Mouse (Mus musculus) adrenal gland, postnatal 14 days (tissue): ENCODE measurements around the gene Ppfia1. TPM values are rescaled to one million over a fixed set of nuclear protein-coding genes. Genes with fewer than 3 reads are reported as not detected.

ENCODE experiments used
- DNase-seq: peaks from one replicate; pipeline ENCODE4 v3.0.0; 2021; ENCODE audit warnings: mixed read lengths
- long read RNA-seq, 2 experiments: library from polyadenylated mRNA; stranded (forward); transcript quantifications; one replicate each; pipeline ENCODE4 v2.0.0; 2021
- total RNA-seq: library from RNA; stranded (reverse); gene quantifications from 2 replicates; pipeline ENCODE4 v1.2.3, GENCODE M21; 2021

The Ppfia1 gene
- 50.9 and 56.3 TPM in 2 replicates for total RNA-seq
- long read RNA-seq, experiment 1, partial matches to known transcripts, result 3 of 49 reads
- long read RNA-seq, experiment 1, other reads (novel, unspliced or antisense), result 46 of 49 reads
- long read RNA-seq, experiment 2, full-length matches to known transcripts, result 1 of 39 reads
- long read RNA-seq, experiment 2, partial matches to known transcripts, result 2 of 39 reads
- long read RNA-seq, experiment 2, other reads (novel, unspliced or antisense), result 36 of 39 reads

DNA sequence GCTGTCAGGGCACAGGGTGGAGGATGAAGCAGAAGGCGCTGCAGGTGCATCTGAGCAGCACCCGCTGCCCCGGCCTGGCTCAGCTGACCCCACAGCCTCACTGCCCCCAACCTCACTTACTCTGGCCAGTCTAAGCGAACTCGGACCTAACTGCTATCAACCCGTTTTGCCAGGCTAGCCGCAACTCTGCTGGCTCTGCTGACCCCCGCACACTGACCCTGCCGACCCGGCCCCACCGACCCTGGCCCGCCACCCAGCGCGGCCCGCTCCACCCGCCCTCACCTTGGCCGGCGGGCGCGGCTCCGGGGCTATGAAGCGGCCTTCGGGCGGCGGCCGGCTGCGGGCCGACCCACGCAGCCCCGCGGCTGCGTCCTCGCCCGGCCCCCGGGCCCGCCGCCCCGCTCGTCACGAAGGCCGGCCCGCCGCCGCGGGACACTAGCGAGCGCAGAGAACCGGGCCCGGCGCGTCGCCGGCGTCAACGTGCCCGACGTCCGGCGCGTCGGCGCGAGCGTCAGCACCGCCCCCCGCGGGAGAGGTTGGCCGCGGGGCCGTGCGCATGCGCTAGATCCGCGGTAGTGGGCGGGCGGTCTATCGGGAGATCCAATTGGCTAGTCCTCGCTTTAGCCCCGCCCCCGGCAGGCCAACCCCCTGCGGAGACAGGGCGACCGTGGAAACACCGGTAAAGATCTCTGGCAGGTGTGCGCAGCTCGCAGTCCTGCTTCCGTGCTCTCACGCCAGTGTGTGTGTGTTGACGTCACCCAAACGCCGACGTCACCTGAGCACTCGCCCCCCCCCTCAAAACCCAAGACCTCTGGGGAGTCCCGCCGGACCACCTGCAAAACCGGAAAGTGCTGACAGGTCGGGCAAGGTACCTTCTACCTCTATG, at the start of gene Ppfia1:
Gene Ppfia1, minus strand, starts transcription at position 493 of the 886 bp plus-strand sequence.
- peak; percentile 99 for DNase-seq

GRCm38 (mm10) chr7:144600333-144600900, 46.9 kb upstream of the Ppfia1 start:
- no peak for DNase-seq

DNA sequence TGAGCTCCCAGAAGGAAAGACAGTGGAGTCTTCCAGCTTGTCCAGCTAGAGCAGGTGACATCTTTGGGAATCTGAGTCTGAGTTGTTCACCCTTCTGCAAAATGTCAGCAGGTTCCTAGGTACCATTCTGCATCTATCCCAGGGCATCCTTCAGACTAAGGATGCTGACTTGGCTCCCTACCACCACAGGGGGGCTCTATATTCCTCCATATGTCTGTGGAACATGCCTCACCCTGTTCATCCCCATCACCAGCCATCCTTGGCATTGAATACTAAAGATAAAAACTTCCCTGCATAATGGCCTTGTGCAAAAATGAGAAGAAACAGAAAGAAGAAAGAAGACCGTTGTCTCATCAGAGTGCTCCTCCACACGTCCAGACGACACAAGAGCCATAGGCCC, 36.0 kb upstream of the Ppfia1 start:
- no peak for DNase-seq

GRCm38 (mm10) chr7:144587291-144587690, 33.8 kb upstream of the Ppfia1 start:
- peak; percentile 70 for DNase-seq

DNA sequence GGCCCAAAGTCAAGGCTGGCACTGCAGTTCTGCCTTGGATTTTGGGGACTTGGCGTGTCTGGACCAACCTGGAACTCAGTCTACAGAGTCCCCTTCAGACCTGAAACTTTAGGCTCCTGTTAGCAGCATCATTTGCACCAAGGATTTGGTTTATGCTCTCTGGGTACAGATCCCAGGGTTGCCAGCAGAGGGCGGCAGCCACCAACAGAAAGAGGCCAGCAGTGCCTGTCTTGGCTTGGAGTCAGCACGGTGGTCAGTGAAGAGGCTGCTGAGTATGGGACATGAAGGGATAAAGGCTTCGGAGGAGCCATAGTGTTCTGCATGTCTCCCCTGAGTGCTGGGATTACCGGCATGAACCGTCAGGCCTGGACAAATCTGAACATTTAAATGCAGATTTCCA, 32.1 kb upstream of the Ppfia1 start:
- DNase-seq, result peak; percentile 85

GRCm38 (mm10) chr7:144583619-144584018, 30.1 kb upstream of the Ppfia1 start:
- DNase-seq, result peak; percentile 68

GRCm38 (mm10) chr7:144582284-144582980, 28.9 kb upstream of the Ppfia1 start, which contains the start of gene Fadd:
TSS of gene Fadd (minus strand) at chr7:144582463.
- peak; percentile 98 for DNase-seq

DNA sequence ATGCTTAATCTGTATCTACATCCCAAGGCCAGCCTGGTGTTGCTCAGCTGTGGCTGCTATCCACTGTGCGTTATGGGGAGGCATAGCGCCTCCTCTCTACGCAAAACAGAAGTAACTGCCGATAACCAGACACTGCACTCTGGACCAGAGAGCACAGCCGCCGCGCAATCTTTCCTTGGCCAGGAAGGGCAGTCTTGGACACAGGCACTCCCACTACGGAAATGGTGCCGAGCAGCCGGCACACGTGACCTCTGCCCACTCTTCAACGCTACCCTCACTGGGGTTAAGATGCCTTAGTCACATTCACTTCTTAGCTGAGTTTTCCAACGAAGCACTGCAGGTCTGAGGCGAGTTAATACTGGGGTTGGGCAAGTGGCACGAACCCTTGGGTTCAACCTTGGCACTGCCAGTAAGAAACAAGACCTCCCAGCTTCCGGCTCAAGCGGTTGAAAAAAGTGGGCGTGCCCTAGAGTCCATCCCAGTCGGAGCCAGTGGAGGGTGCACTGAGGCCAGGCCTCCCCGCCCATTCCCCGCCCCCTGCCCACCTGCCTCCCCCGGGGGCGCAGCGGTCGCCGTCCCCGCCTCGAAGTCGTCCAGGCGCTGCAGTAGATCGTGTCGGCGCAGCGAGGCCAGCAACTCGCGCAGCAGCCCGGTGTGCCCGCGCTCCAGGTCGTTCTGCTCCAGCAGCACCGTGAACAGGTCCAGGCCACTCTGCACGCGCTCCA, 28.2 kb upstream of the Ppfia1 start:
- DNase-seq, result peak; percentile 91

GRCm38 (mm10) chr7:144577876-144578275, 24.3 kb upstream of the Ppfia1 start:
- peak; percentile 25 for DNase-seq

DNA sequence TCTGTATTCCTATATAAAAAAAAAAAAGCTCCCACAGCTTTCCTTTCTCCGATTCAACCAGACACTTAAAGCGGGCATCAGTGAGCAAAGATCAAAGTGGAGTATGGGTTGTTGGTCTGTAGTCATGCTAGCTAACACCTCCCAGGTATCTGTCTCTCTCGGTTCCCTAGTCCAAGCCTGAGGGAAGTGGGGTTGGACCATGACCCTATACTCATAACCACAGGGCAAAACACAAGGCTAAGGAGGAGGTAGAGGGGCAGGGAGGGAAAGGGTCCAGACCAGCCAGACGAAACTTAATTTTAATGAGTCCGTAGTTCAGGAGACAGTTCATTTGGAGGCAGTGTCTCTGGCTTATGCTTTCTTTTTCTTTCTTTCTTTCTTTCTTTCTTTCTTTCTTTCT, 18.7 kb upstream of the Ppfia1 start:
- no peak for DNase-seq

GRCm38 (mm10) chr7:144571598-144571997, 18.1 kb upstream of the Ppfia1 start:
- DNase-seq, result no peak

GRCm38 (mm10) chr7:144569428-144569827, 15.9 kb upstream of the Ppfia1 start:
- peak; percentile 54 for DNase-seq

GRCm38 (mm10) chr7:144568091-144568490, 14.6 kb upstream of the Ppfia1 start:
- no peak for DNase-seq

- DNase-seq, result no peak
These were observed 13.6 kb upstream of the Ppfia1 start for GRCm38 (mm10) chr7:144566921-144567682.

- DNase-seq, result no peak
These were observed 10.1 kb upstream of the Ppfia1 start for GRCm38 (mm10) chr7:144563456-144564155.

DNA sequence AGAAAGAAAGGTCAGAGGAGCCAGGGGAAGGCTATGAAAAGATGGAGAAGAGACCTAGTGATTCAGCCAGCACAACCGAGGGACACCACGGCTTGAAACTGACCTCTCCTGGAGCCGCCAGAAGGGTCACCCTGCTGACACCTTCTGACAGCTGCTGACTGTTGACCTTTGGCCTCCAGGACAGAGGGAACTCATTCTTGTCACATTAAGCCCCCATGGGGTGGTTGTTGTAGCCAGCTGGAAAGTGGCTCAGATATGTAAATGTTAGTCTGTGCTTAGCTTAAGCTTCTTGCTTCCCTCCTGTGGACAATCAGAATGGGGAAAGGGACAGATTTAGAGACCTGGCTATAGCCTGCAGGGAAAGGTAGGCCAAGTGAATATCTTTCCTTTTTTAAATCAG, 8.5 kb upstream of the Ppfia1 start:
- no peak for DNase-seq

DNA sequence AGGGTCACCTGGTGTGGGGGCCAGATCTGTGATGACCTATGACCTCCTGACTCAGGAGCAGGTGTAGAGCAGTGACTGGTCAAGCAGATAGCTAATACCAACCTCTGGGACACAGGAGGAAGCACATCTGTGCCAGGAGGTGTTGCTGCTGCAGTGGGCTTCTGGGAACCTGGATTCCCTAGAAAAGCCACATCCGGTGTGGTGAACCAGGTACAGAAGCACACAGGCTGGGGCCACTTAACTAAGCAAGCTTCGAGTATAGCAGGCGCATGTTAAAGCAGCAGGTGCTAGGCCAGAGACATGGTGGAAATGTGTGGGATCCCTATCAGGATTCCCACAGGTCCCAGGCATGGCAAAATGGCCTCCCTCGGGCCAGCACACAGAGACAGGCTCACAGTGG, 7.1 kb upstream of the Ppfia1 start:
- DNase-seq, result no peak

DNA sequence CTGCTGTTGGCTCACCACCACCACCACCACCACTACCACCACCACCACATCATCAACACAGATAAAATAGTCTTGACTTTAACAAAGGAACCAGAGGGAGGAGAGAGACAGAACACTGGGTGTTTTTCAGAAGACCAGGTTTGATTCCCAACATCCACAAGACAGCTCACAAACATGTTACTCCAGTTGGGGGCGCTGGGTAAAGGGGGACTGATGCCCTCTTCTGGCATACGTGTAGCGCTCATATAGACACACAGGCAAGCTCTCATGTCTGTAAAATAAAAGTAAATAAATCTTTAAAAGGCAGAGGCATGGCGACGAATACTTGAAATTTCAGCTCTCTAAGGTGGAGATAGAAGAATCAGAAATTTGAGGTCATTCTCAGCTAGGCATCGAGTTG, 5.0 kb upstream of the Ppfia1 start:
- DNase-seq, result no peak

GRCm38 (mm10) chr7:144554123-144554472, 569 bp upstream of the Ppfia1 start:
- DNase-seq, result no peak

DNA sequence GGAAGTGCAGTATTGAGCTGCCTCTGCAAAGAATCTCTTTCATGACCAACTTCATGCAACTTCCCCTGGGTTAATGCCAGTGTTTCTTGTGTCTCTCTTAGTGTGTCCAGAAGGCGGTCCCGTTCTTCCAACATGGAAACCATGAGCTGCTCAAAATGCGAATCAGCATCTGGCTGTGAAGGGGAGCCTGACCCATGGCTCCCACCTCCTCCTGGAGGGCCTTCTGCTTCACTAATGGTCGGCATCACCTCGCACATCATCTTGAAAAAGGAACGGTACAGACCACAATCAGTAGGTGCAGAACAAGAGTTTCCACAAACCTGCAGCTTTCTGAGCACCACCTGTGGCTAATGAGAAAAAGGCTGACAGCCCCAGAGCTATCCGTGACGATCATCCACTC, 1.3 kb downstream of the Ppfia1 start:
- no peak for DNase-seq

DNA sequence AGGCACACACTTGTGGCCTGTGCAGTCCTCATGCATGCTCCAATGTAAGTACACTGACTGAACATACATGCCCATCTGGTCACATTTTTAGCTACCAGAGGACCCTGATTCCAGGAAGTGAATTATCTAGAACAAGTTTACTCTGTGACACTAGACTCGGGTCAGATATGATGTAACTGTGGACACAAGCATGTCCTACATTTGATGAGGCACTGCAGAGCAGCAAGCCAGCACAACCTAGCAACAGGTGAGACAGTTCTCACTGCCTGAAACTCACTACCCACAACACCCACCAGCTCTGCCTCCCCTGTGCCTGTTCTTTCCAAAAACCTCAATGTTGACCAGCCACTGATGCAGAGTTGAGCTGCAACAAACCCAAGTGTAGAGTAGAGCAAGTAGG, 2.7 kb downstream of the Ppfia1 start:
- no peak for DNase-seq
